Mouse (Mus musculus) gonadal fat pad, adult 2 months (tissue): ENCODE results near the gene Sox15. TPM values are rescaled to one million over a fixed set of nuclear protein-coding genes. Genes with fewer than 3 reads are reported as not detected.
"Not testable (repeated sequence)": the region's sequence is repeated elsewhere in the genome, so short reads cannot be mapped to it uniquely, and the experiment has no call there.

ENCODE experiments used
- DNase-seq: peaks from one replicate; pipeline ENCODE4 v3.0.0-alpha.2; 2012; ENCODE audit warnings: low read depth
- polyA plus RNA-seq: library from polyadenylated mRNA; depleted of rRNA; stranded (reverse); fragments of >200 nt; gene quantifications from 2 replicates; pipeline ENCODE4 v1.2.3, GENCODE M21; 2012; rRNA removed

Sox15 gene
- polyA plus RNA-seq = 1.9 and 2.4 TPM in 2 replicates

DNA sequence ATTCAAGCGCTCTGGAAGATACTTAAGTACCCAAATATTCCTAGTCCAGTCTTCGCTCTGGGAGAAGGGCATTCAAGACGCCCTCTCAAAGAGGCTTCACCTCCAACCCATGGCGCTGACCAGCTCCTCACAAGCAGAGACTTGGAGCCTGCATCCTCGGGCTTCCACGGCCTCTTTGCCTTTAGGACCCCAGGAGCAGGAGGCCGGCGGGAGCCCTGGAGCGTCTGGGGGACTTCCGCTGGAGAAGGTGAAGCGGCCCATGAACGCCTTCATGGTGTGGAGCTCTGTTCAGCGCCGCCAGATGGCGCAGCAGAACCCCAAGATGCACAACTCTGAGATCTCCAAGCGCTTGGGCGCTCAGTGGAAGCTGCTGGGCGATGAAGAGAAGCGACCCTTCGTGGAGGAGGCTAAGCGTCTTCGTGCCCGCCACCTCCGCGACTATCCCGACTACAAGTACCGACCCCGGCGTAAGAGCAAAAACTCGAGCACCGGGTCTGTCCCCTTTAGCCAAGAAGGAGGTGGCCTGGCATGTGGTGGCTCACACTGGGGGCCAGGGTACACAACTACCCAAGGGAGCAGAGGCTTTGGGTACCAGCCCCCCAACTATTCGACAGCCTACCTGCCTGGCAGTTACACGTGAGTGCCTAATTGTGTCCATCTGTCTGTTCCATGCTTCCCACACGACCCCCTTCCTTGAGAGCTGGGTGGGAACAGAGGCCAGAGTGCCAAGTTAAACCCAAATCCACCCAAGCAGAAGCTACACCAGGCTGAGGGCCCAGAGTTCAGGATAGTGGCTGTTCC is at the start of gene Sox15:
TSS of gene Sox15 (plus strand) at position 51 of the 801 bp plus-strand sequence.
- no peak for DNase-seq

- DNase-seq = no peak
These were observed 49.2 kb upstream of the Sox15 start, which contains the start of gene Atp1b2 for GRCm38 (mm10) chr11:69605726-69606490. Gene Atp1b2, minus strand, starts transcription at chr11:69605942.

DNA sequence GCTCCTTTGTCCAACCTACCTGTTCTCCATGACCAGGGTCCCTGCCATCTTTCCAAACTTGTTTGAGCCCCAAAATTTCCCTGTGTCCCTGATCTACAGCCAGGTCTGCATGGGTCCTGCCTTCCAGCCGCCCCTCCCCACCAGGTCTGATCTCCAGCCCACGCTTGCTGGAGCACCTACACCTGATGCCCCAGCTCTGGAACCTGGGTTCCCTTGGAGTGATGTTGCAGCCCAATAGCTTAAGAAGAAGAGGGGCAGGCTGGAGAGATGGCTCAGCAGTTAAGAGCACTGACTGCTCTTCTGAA is 48.7 kb upstream of the Sox15 start:
- DNase-seq = no peak

- no peak for DNase-seq
These were observed 48.3 kb upstream of the Sox15 start for GRCm38 (mm10) chr11:69606832-69607231.

DNA sequence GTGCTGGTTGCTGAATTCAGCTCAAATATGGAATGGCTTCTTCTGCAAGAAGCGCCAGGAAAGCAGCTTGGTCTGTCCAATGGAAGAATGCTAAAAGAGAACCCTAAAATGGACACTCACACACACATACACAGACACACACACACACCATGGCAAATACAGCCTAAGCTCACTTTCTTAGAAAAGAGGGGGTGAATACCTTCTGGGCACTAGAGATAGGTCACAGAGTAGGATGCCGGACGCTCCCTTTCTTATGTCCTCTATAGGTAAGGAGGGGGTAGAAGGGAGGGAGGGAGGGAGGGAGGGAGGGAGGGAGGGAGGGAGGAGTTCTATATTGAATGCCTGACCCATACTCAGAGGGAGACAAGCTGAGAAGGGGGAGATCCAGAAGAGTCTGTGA is 46.6 kb upstream of the Sox15 start:
- DNase-seq = no peak

DNA sequence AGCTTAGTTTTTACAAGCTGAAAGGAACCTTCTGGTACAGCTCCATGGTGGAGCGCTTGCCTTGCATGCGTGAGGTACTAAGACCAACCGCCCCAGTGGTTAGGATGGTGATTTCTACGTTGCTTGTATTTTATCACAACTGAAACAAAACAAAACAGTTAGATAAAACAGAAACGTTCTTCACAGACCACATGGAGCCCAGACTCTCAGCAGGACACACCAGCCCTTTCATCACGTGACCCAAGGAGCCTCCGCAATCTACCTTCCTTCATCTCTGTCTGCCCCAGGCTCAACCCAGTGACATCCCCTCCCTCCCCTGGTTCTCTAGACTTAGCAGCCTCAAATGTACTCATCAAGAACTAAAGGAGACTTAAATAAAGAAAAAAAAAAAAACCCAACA is 45.7 kb upstream of the Sox15 start:
- no peak for DNase-seq

DNA sequence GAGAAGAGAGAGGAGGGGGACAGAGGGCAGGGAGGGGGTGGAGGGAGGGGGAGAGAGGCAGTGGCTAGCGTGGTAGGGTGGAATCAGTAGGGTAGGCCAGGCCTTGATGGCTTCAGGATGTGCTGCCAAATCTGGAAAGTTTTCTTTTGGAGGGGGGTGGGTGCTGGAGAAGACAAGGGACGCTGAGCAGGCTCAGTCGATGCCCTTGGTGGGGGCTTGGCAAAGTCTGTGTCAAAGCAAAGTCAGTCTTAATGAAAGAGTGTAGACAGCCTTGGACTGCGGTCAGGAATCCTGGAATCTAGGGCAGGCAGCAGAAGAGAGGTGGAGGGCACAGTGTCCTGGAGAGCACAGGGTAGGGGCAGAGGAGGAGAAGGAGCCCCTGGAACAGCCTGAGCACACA is 44.2 kb upstream of the Sox15 start:
- DNase-seq = no peak

- DNase-seq = no peak
These were observed 41.4 kb upstream of the Sox15 start for GRCm38 (mm10) chr11:69613553-69614256.

- not testable (repeated sequence) for DNase-seq
These were observed 40.9 kb upstream of the Sox15 start for GRCm38 (mm10) chr11:69614257-69614588.

GRCm38 (mm10) chr11:69616781-69617180 is 38.3 kb upstream of the Sox15 start:
- DNase-seq = no peak

- no peak for DNase-seq
These were observed 37.3 kb upstream of the Sox15 start, which contains the start of gene Shbg for GRCm38 (mm10) chr11:69617805-69618204. Gene Shbg, minus strand, starts transcription at chr11:69617905.

DNA sequence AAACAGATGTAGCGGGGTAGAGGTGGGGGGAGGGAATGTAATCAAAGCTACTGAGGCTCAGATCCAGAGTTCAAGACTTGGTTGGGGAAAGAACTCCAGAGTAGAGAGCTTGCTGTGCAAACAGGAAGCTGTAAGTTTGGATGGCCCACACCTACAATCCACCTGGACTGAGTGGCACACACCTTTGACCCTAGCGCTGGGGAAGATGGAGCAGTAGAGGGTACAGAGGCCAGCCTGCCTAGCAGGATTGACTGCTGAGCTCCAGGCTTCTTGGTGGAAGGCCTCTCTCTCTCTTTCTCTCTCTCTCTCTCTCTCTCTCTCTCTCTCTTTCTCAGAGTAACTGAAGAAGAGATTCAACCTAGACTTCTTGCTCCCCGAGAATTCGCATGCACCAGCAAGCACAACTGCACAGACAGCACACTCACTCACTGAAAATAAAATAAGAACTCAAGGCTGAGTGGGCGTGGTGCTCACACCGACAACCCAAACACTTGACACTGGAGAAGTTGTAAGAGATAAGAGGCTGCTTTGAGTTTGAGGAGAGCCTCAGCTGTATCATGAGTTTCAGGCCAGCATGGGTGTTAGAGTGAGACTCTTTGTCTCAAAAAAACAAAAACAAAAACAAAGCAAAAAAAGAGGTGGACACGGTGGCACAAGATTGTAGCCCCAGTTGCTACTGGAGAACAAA is 34.6 kb upstream of the Sox15 start:
- no peak for DNase-seq

DNA sequence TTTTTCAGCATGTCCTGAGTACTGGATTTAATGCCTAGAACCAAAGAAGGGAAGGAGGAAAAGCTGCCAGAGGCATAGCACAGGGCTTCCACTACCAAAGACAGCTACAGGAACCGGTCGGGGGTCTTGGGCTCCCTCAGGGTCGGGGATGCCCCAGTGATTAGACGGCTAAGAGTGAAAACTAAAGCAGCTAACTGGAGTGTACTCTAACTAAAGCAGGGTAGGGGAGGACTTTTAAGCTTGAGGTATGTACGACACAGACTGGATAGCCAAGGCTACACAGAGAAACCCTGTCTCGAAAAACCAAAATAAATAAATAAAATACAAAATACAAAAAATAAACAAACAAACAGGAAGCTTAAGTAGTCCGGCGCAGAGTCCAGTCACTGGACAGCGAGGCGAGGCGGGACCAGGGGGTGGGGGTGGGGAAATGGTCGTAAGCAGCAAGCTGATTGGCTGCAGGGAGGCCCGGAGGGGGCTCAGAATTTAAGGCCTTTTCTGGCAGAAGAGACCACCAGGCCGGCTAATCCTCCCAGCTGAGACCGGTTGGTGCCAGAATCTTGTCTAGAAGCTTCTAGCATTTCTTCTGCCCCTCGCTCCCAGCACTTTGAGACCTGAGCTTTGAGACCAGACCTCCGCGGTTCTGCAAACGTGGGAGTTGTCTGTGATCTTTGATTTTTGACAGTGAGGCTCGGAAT is 33.4 kb upstream of the Sox15 start, which contains the start of gene Sat2:
TSS of gene Sat2 (plus strand) at position 454 of the 698 bp plus-strand sequence.
- DNase-seq = no peak

GRCm38 (mm10) chr11:69622406-69622805 is 32.7 kb upstream of the Sox15 start:
- no peak for DNase-seq

DNA sequence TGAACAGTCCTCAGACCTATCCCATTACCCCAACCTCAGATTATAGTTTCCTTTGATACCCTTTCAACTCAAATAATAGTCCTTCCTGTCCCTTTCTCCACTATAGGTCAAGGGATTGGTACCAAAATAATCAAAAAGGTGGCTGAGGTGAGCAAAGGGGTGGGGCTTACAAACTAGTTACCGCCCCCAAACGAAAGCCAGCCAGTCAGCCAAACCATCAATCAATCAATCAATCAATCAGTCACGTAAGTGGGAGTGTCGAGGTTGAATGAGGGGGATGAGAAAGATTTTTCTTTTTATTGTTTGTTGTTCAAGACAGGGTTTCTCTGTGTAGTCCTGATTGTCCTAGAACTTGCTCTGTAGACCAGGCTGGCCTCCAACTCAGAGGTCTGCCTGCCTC is 32.1 kb upstream of the Sox15 start:
- no peak for DNase-seq

DNA sequence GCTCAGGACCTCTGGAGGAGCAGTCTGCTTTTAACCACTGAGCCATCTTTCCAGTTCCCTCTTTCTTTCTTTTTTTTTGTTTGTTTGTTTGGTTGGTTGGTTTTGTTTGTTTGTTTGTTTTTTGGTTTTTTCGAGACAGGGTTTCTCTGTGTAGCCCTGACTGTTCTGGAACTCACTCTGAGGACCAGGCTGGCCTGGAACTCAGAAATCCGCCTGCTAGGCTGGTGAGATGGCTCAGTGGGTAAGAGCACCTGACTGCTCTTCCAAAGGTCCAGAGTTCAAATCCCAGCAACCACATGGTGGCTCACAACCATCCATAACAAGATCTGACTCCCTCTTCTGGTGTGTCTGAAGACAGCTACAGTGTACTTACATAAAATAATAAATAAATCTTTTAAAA is 30.8 kb upstream of the Sox15 start:
- not testable (repeated sequence) for DNase-seq

DNA sequence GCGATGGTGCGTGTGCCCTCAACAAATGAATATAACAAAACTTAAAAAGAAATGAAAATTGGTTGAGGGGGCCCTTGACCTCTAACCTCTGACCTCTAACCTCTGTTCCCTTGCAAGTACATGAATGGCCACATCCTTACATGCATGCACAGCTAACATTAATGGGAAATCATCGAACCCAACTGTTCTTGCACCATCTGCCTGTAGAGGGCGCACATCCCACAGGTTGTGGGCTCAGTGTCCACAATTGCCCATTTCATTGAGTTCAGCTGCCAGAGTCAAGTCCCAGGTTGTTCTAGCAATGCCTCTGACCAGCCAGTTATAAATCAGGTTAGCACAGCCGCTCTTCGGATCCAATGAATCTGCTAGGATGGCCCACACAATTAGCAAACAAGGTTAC is 26.8 kb upstream of the Sox15 start:
- no peak for DNase-seq

- DNase-seq = no peak
These were observed 25.3 kb upstream of the Sox15 start for GRCm38 (mm10) chr11:69629802-69630201.

DNA sequence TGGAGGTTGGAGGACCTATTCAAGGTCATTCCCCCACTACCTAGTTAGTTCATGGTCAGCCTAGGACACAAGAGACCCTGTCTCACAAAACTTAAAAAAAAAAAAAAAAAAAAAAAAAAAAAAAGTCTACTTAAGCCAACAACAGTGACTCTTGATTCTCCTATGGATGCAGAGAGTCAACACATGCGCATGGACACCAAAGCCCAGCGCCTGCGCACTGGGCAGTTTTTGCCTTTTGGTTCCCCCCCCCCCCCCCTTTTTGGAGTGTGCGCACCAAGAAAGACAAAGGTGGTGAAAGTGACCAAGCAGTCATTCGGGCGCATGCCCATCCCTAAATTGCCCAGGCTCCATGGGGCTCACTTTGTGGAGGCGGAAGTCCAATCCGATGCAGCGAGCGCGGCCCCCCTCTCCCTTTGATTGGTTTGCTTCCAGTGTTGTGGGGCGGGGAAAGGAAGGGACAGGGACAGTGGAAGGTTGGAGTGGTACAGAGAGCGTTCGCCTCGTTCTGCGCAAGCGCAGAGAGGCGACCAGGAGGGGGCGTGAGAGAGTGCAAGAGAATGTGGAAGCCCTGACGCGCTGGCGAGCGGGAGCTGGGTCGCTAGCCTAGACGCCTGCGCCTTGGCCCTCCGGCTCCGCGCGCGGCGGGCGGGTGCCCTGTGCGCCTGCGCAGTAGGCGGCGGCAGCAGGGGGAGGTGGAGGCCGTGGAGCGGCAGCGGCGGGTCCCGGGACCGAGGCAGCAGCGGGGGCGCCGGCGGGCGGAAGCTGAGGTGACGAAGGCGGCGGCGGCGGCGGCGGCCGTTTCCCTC is 22.6 kb upstream of the Sox15 start, which contains the start of gene Fxr2:
TSS of gene Fxr2 (plus strand) at position 707 of the 806 bp plus-strand sequence.
- DNase-seq = peak; percentile 97

GRCm38 (mm10) chr11:69633128-69633866 is 21.8 kb upstream of the Sox15 start:
- no peak for DNase-seq
